ENCODE assay signal across 12 mouse cellular contexts in genomic region chr10:111721068-111721467, GRCm38 (mm10).
A peak's percentile ranks its signal among the peaks of the same experiment; 100 is the strongest.
DNase-seq lines count a peak whose midpoint lies in the region; ATAC-seq and TF ChIP-seq lines count a peak whose summit lies in the region.
"Had no signal": no experiment of that assay in that cellular context is flagged by ENCODE, and none has a peak within 500 bp of the region (broad histone marks: within the 10 kb centered on the region; RNA-seq: fewer than 3 reads in every experiment).

No protein-coding gene starts in this region.

- 66% methylated on average over 5 of the region's 5 CpGs for WGBS in forebrain, postnatal 0 days
- WGBS in forebrain, embryonic 16.5 days: 77% methylated on average over 5 of the region's 5 CpGs
- 21% methylated on average over 5 of the region's 5 CpGs for WGBS in heart, postnatal 0 days
- WGBS in midbrain, embryonic 16.5 days: 79% methylated on average over 5 of the region's 5 CpGs

- no peak overlapping the region for H3K4me3 ChIP-seq in forebrain, postnatal 0 days (ENCODE audit: low read depth, low read length)
- no peak overlapping the region for H3K4me3 ChIP-seq in forebrain, embryonic 16.5 days (replicated peaks; ENCODE audit: low read length)
- H3K4me3 ChIP-seq in heart, postnatal 0 days (ENCODE audit: low read depth, low read length): no peak overlapping the region
- H3K4me3 ChIP-seq in midbrain, embryonic 16.5 days (ENCODE audit: low read depth, low read length): no peak overlapping the region
- H3K4me3 ChIP-seq: forebrain, embryonic 13.5 days had no signal

- TF ChIP-seq EP300 in heart, postnatal 0 days (IDR thresholded peaks at IDR 0.05; ENCODE audit: low read depth): no peak

- H3K4me1 ChIP-seq in forebrain, postnatal 0 days (ENCODE audit: insufficient read depth): no peaks in the 10 kb centered on the region
- no peaks in the 10 kb centered on the region for H3K4me1 ChIP-seq in forebrain, embryonic 16.5 days (replicated peaks; ENCODE audit: control insufficient read depth, insufficient read depth, low read length)
- peaks cover 10% of the 10 kb centered on the region; the same call in 1 of the 2 replicates for H3K4me1 ChIP-seq in heart, postnatal 0 days (ENCODE audit: control insufficient read depth, insufficient read depth)
- no peaks in the 10 kb centered on the region; the same call in 1 of the 2 replicates for H3K4me1 ChIP-seq in midbrain, embryonic 16.5 days (ENCODE audit: control insufficient read depth, insufficient read depth, low read length)
- H3K4me1 ChIP-seq: forebrain, embryonic 13.5 days had no signal

- DNase-seq in forebrain, postnatal 0 days: no peak
- peak; percentile 34 for DNase-seq in lung, postnatal 36 days
- DNase-seq in lung, postnatal 4 days: no peak
- peak; percentile 53 for DNase-seq in heart, postnatal 0 days (ENCODE audit: low spot score)
- DNase-seq in testis, postnatal 14 days (ENCODE audit: low spot score): no peak
- DNase-seq in thymus, postnatal 4 days: no peak
- DNase-seq: kidney, postnatal 25 days; thymus, postnatal 25 days had no signal

- no peak overlapping the region for H3K27ac ChIP-seq in forebrain, postnatal 0 days (ENCODE audit: low read depth, low read length)
- H3K27ac ChIP-seq in forebrain, embryonic 16.5 days (ENCODE audit: low read length): no peak overlapping the region
- peak overlapping the region; percentile 37 for H3K27ac ChIP-seq in heart, postnatal 0 days (ENCODE audit: low read depth)
- no peak overlapping the region for H3K27ac ChIP-seq in midbrain, embryonic 16.5 days (ENCODE audit: low read length)
- H3K27ac ChIP-seq: forebrain, embryonic 13.5 days had no signal

- TF ChIP-seq CTCF in forebrain, postnatal 0 days (IDR thresholded peaks at IDR 0.05; ENCODE audit: low read depth): no peak
- TF ChIP-seq CTCF in heart, postnatal 0 days (IDR thresholded peaks at IDR 0.05; ENCODE audit: low read depth): no peak

- H3K9ac ChIP-seq in forebrain, postnatal 0 days: no peak overlapping the region
- H3K9ac ChIP-seq in forebrain, embryonic 16.5 days (replicated peaks; ENCODE audit: low read depth, low read length): no peak overlapping the region
- H3K9ac ChIP-seq in heart, postnatal 0 days (replicated peaks; ENCODE audit: low read depth, low read length): no peak overlapping the region
- H3K9ac ChIP-seq in midbrain, embryonic 16.5 days (ENCODE audit: low read depth, low read length): no peak overlapping the region
- H3K9ac ChIP-seq: forebrain, embryonic 13.5 days had no signal

- H3K9me3 ChIP-seq in forebrain, postnatal 0 days (ENCODE audit: low read length): no peaks in the 10 kb centered on the region
- H3K9me3 ChIP-seq in forebrain, embryonic 16.5 days (ENCODE audit: control insufficient read depth, low read length): no peaks in the 10 kb centered on the region
- H3K9me3 ChIP-seq in heart, postnatal 0 days (replicated peaks; ENCODE audit: control insufficient read depth, low read length): no peaks in the 10 kb centered on the region
- H3K9me3 ChIP-seq in midbrain, embryonic 16.5 days (replicated peaks; ENCODE audit: control insufficient read depth, low read length, poor library complexity, severe bottlenecking): no peaks in the 10 kb centered on the region
- H3K9me3 ChIP-seq: forebrain, embryonic 13.5 days had no signal

- ATAC-seq in forebrain, postnatal 0 days: peak; percentile 66
- ATAC-seq in forebrain, embryonic 16.5 days: no peak
- peak; percentile 47; the same call in 1 of the 2 replicates for ATAC-seq in heart, postnatal 0 days (ENCODE audit: insufficient read depth, low read depth)
- ATAC-seq in midbrain, embryonic 16.5 days: no peak
- ATAC-seq: forebrain, embryonic 13.5 days; hindbrain, embryonic 16.5 days had no signal

- H3K4me2 ChIP-seq in forebrain, postnatal 0 days (ENCODE audit: low read depth): no peak overlapping the region
- H3K4me2 ChIP-seq in forebrain, embryonic 16.5 days (ENCODE audit: low read length): no peak overlapping the region
- H3K4me2 ChIP-seq in heart, postnatal 0 days (ENCODE audit: low read depth, low read length): no peak overlapping the region
- H3K4me2 ChIP-seq in midbrain, embryonic 16.5 days (ENCODE audit: low read length): no peak overlapping the region
- H3K4me2 ChIP-seq: forebrain, embryonic 13.5 days had no signal

- H3K27me3 ChIP-seq in forebrain, postnatal 0 days (ENCODE audit: insufficient read depth, low read length): no peaks in the 10 kb centered on the region
- no peaks in the 10 kb centered on the region for H3K27me3 ChIP-seq in forebrain, embryonic 16.5 days (replicated peaks; ENCODE audit: control insufficient read depth, insufficient read depth, low read length)
- no peaks in the 10 kb centered on the region for H3K27me3 ChIP-seq in heart, postnatal 0 days (ENCODE audit: control insufficient read depth, insufficient read depth, low read length)
- H3K27me3 ChIP-seq in midbrain, embryonic 16.5 days (ENCODE audit: control insufficient read depth, insufficient read depth, low read depth, low read length): no peaks in the 10 kb centered on the region
- H3K27me3 ChIP-seq: forebrain, embryonic 13.5 days had no signal

- H3K36me3 ChIP-seq in forebrain, postnatal 0 days (ENCODE audit: insufficient read depth): no peaks in the 10 kb centered on the region
- H3K36me3 ChIP-seq in forebrain, embryonic 16.5 days (ENCODE audit: control insufficient read depth, insufficient read depth): no peaks in the 10 kb centered on the region
- H3K36me3 ChIP-seq in heart, postnatal 0 days (replicated peaks; ENCODE audit: control insufficient read depth, insufficient read depth, low read length): no peaks in the 10 kb centered on the region
- H3K36me3 ChIP-seq in midbrain, embryonic 16.5 days (ENCODE audit: control insufficient read depth, insufficient read depth, low read length): no peaks in the 10 kb centered on the region

Comparison
In these comparisons a context has a peak if more than half of its experiments do, and no peak if none do; other contexts are left out.
1. ATAC-seq: peak in forebrain, postnatal 0 days (single experiment) and heart, postnatal 0 days (single experiment); none in forebrain, embryonic 16.5 days (single experiment) and midbrain, embryonic 16.5 days (single experiment).
2. DNase-seq: peak in lung, postnatal 36 days (single experiment) and heart, postnatal 0 days (single experiment); none in forebrain, postnatal 0 days (single experiment), lung, postnatal 4 days (0 of 2), testis, postnatal 14 days (single experiment) and thymus, postnatal 4 days (single experiment).